Mouse (Mus musculus) midbrain, embryonic 12.5 days (tissue): ENCODE measurements at regions not wholly inside any gene's neighbourhood (a gene's known extent, or its start where the extent isn't known, plus 50 kb on each side); places are given as distances from the start of the nearest gene placed in this dataset.
"Not testable (repeated sequence)": the region's sequence is repeated elsewhere in the genome, so short reads cannot be mapped to it uniquely, and the experiment has no call there.

Experiments used
- ATAC-seq: fragments of 200-750 bp; cut with Nextera tagmentation; 2 replicates; pipeline ENCODE4 v1.8.0; 2017; ENCODE audit warnings: low read depth, moderate TSS enrichment, moderate library complexity; ENCODE audit not compliant: low FRiP score
- H3K27ac ChIP-seq: fragments of 300-500 bp; sonication (generic); replicated peaks from 2 replicates; pipeline ENCODE4 v1.5.1; 2016; ENCODE audit warnings: mild to moderate bottlenecking
- H3K27me3 ChIP-seq: fragments of 300-500 bp; sonication (generic); 2 replicates; pipeline ENCODE4 v1.6.1; 2016; ENCODE audit warnings: mild to moderate bottlenecking
- H3K36me3 ChIP-seq: fragments of 300-500 bp; sonication (generic); 2 replicates; pipeline ENCODE4 v1.6.1; 2016
- H3K4me1 ChIP-seq: fragments of 300-500 bp; sonication (generic); 2 replicates; pipeline ENCODE4 v1.6.1; 2016
- H3K4me2 ChIP-seq: fragments of 300-500 bp; sonication (generic); replicated peaks from 2 replicates; pipeline ENCODE4 v1.6.1; 2016; ENCODE audit warnings: mild to moderate bottlenecking, moderate library complexity
- H3K4me3 ChIP-seq: fragments of 300-500 bp; sonication (generic); 2 replicates; pipeline ENCODE4 v1.5.1; 2016; ENCODE audit warnings: mild to moderate bottlenecking
- H3K9ac ChIP-seq: fragments of 300-500 bp; sonication (generic); replicated peaks from 2 replicates; pipeline ENCODE4 v1.6.1; 2016; ENCODE audit warnings: mild to moderate bottlenecking, moderate library complexity
- H3K9me3 ChIP-seq: fragments of 300-500 bp; sonication (generic); 2 replicates; pipeline ENCODE4 v1.6.1; 2016; ENCODE audit warnings: mild to moderate bottlenecking
- WGBS: fragments of 180-500 bp; shearing (Covaris S2); methylation state at CpG from one replicate; pipeline ENCODE4 v1.1.7; 2016; 5-methylcytosine and 5-hydroxymethylcytosine counted together

DNA sequence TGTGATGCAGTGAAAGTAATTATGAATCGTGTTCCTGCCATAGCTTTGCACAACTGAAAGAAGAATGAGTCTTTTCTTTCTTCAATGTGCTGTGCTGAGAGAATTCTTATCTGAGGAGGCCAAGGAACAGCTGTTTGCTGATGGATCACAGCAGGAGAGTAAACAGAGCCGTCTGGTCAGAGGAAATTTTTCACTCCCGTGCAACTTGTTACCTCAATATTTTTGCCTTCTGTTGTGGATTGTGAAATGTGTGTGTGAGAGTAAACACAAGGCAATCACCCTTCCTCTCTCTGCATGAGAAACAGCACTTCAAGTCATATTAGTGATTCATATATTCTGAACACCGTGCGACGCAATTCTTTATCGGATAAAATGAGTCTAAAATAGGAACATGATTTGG lies 171.9 kb downstream of the Epm2a start:
- no peaks in the 10 kb centered on the region for H3K4me1 ChIP-seq
- no peaks in the 10 kb centered on the region for H3K9me3 ChIP-seq
- 0 out of 2 replicates have a peak, but pooled peaks have one; percentile 38 for ATAC-seq
- WGBS = 64% methylated on average over 7 of the region's 7 CpGs
- H3K27me3 ChIP-seq = no peaks in the 10 kb centered on the region
- H3K4me2 ChIP-seq = no peak overlapping the region
- no peaks in the 10 kb centered on the region for H3K36me3 ChIP-seq
- no peak overlapping the region for H3K9ac ChIP-seq
- H3K4me3 ChIP-seq = no peak overlapping the region
- no peak overlapping the region for H3K27ac ChIP-seq

DNA sequence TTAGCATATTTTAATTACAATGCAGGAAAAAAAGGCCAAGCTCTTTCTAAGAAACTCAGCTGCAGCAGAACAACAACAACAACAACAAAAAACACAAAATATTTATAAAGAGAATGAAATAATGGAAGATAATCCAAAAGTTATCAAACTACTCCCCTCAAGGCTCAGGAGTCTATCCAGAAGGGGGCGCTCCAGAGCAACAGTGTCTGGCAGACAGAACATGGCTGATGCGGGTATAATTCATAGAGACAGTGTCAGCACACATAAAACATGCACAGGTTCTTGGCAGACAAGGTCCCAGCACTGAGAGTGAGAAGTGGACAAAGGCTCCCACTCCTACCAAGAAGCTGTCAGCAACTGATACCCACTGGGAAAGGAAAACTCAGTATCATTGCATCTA lies 173.9 kb downstream of the Epm2a start:
- H3K9ac ChIP-seq = no peak overlapping the region
- whole genome bisulfite sequencing = 61% methylated on average over 2 of the region's 2 CpGs
- H3K27ac ChIP-seq = no peak overlapping the region
- no peaks in the 10 kb centered on the region for H3K4me1 ChIP-seq
- no peak overlapping the region for H3K4me3 ChIP-seq
- H3K4me2 ChIP-seq = no peak overlapping the region
- ATAC-seq = no peak
- no peaks in the 10 kb centered on the region for H3K27me3 ChIP-seq
- H3K9me3 ChIP-seq = no peaks in the 10 kb centered on the region
- no peaks in the 10 kb centered on the region for H3K36me3 ChIP-seq

DNA sequence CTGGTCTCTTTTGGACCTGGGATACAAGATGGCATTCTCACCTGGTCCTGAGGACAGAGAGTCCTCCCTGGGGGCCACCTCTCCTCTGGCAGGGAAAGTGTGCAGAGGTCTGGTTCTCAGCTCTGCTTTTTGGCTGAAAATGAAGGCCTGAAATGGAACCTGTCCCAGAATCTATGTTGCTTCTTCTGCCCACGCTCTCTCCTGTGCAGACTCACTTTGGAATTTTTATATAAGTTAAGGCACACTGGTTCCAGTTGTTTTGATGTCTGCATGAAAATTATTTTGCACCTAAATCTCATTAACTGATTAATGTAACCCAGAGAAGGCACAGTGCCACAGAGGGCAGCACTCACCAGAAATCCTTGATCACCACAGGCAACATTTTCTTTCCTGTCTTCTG lies 188.1 kb downstream of the Epm2a start:
- no peak for ATAC-seq
- WGBS = 87% methylated on average over 1 of the region's 1 CpGs
- H3K9me3 ChIP-seq = no peaks in the 10 kb centered on the region
- H3K27me3 ChIP-seq = no peaks in the 10 kb centered on the region
- H3K4me3 ChIP-seq = no peak overlapping the region
- no peak overlapping the region for H3K27ac ChIP-seq
- no peaks in the 10 kb centered on the region for H3K36me3 ChIP-seq
- no peaks in the 10 kb centered on the region for H3K4me1 ChIP-seq
- no peak overlapping the region for H3K4me2 ChIP-seq
- no peak overlapping the region for H3K9ac ChIP-seq

GRCm38 (mm10) chr10:11555376-11555775 lies 212.2 kb downstream of the Epm2a start:
- H3K9ac ChIP-seq, H3K36me3 ChIP-seq, H3K4me1 ChIP-seq, H3K4me2 ChIP-seq, H3K4me3 ChIP-seq, H3K9me3 ChIP-seq, H3K27me3 ChIP-seq, ATAC-seq, H3K27ac ChIP-seq: not testable (repeated sequence)
- WGBS = 91% methylated on average over 15 of the region's 15 CpGs

- Histone ChIP-seq H3K27ac (no peak overlapping the region), H3K4me1 (no peaks in the 10 kb centered on the region), H3K4me2 (no peak overlapping the region), H3K9ac (no peak overlapping the region), H3K36me3 (no peaks in the 10 kb centered on the region), H3K4me3 (no peak overlapping the region), H3K27me3 (no peaks in the 10 kb centered on the region), H3K9me3 (no peaks in the 10 kb centered on the region)
- ATAC-seq = no peak
- 89% methylated on average over 4 of the region's 4 CpGs for WGBS
Measured at GRCm38 (mm10) chr10:11570523-11571055, 227.4 kb downstream of the Epm2a start.

- no peaks in the 10 kb centered on the region for H3K36me3 ChIP-seq
- no peak overlapping the region for H3K27ac ChIP-seq
- no peaks in the 10 kb centered on the region for H3K27me3 ChIP-seq
- WGBS = 92% methylated on average over 1 of the region's 1 CpGs
- H3K4me2 ChIP-seq = no peak overlapping the region
- H3K4me1 ChIP-seq = no peaks in the 10 kb centered on the region
- no peaks in the 10 kb centered on the region for H3K9me3 ChIP-seq
- H3K9ac ChIP-seq = no peak overlapping the region
- ATAC-seq = no peak
- H3K4me3 ChIP-seq = no peak overlapping the region
Measured at GRCm38 (mm10) chr10:11608451-11608850, 265.2 kb downstream of the Epm2a start.

- not testable (repeated sequence) for H3K9me3 ChIP-seq, ATAC-seq
- 96% methylated on average over 20 of the region's 20 CpGs for WGBS
Measured at GRCm38 (mm10) chr10:11609092-11609491, 265.9 kb downstream of the Epm2a start.

DNA sequence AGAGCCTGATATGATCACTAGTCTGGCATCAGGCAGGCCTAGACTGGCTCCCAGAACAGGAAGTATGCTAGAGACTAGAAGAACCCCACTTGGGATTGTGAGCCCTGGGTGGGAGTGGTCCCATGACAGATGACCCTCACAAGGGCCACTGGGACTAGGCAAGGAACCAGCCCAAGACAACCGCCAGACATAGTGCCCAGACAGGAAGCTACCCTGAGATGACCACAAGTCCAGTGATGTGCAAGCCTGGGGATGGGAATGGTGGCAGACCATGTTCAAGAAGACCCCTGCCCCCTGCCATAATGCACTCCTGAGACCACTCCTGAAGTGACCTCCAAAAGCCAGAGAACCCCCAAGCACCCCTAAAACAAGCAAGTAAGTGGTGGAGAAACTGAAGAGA lies 304.9 kb downstream of the Epm2a start:
- WGBS = 79% methylated on average over 1 of the region's 1 CpGs
- Histone ChIP-seq H3K27ac (no peak overlapping the region), H3K4me3 (no peak overlapping the region), H3K4me1 (no peaks in the 10 kb centered on the region), H3K4me2 (no peak overlapping the region), H3K9ac (no peak overlapping the region), H3K27me3 (no peaks in the 10 kb centered on the region), H3K36me3 (no peaks in the 10 kb centered on the region), H3K9me3 (no peaks in the 10 kb centered on the region)
- no peak for ATAC-seq

More at GRCm38 (mm10) chr10:11609092-11609491, 265.9 kb downstream of the Epm2a start:
- not testable (repeated sequence) for H3K4me1 ChIP-seq, H3K27ac ChIP-seq, H3K4me2 ChIP-seq, H3K36me3 ChIP-seq, H3K4me3 ChIP-seq, H3K27me3 ChIP-seq, H3K9ac ChIP-seq

DNA sequence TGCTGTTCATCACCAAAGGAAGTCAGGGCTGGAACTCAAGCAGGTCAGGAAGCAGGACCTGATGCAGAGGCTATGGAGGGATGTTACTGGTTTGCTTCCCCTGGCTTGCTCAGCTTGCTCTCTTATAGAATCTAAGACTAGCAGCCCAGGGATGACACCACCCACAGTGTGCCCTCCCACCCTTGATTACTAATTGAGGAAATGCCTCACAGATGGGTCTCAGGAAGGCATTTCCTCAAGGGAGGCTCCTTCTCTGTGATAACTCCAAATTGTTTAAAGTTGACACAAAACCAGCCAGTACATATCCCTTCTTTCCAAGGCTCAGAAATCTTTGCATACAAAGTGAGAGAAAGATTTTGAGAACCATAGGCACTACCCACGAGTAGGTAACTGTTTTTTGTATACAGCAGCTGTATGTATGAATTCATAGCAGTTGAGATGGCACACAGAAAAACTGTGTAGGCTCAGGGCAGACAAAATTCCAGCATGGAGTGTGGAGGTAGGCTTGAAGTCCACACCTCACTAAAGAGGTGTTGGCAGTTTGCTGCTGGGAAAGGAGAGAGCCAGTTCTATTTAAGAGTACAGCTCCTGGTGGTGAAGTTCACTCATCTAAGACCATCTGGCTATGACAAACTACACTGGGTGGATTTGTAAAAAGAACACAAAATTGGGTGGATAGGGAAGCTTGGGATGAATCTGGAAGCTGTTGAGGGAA lies 317.0 kb downstream of the Epm2a start:
- no peak overlapping the region for H3K9ac ChIP-seq
- H3K27me3 ChIP-seq = no peaks in the 10 kb centered on the region
- whole genome bisulfite sequencing = 55% methylated on average over 1 of the region's 1 CpGs
- H3K9me3 ChIP-seq = no peaks in the 10 kb centered on the region
- no peaks in the 10 kb centered on the region for H3K4me1 ChIP-seq
- no peak overlapping the region for H3K27ac ChIP-seq
- H3K4me3 ChIP-seq = no peak overlapping the region
- H3K4me2 ChIP-seq = no peak overlapping the region
- ATAC-seq = no peak
- H3K36me3 ChIP-seq = no peaks in the 10 kb centered on the region

DNA sequence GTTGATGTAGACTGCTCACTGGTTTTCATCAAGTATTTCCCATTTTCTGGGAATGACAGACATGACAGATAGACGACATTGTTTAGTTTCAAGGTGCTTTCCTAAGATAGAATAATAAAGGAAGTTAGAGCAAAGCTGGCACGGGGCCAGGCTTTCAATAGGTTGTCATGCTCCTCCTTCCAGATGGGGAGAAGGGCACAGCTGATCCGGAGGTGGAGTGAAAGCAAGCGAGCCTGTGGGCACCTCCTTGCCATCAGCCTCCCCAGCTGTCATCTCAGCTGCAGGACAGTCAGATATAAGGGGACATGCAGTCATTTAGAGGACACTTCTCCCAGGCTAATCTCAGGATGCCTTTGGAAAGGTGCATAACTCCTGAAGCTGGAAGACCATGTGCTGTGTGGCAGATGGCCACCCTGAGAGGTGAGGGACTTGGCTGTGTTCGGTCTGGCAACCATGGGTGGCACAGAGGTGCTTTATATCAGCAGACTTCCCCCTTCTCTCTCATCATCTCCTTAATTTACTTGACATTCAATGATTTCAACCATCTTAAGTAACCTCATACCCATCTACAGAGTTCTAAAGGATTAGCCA lies 318.6 kb downstream of the Epm2a start:
- H3K9ac ChIP-seq = no peak overlapping the region
- no peaks in the 10 kb centered on the region for H3K9me3 ChIP-seq
- 80% methylated on average over 5 of the region's 5 CpGs for WGBS
- no peaks in the 10 kb centered on the region for H3K27me3 ChIP-seq
- H3K4me3 ChIP-seq = no peak overlapping the region
- H3K4me1 ChIP-seq = no peaks in the 10 kb centered on the region
- no peak for ATAC-seq
- no peak overlapping the region for H3K27ac ChIP-seq
- H3K4me2 ChIP-seq = no peak overlapping the region
- no peaks in the 10 kb centered on the region for H3K36me3 ChIP-seq

DNA sequence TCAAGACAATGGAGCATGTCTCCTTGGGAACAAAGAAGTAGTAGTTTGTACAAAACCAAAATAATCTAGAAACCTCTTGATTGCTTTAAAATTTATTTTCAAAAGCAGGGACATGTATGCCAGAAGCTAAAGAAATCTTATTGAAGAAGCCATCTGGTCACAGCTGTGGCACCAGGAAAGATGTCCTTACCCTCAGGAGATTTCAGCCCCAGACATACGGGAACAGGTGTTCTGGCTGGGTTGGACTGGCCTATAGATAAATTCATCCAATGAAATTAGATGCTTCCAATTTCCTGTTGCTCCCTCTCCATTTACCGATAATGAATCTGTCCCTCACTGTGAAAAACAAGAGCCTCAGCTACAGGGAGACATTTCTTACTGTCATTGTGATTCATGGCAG lies 366.5 kb downstream of the Epm2a start:
- Histone ChIP-seq H3K27ac (no peak overlapping the region), H3K4me2 (no peak overlapping the region), H3K27me3 (no peaks in the 10 kb centered on the region), H3K9ac (no peak overlapping the region), H3K4me1 (no peaks in the 10 kb centered on the region), H3K36me3 (no peaks in the 10 kb centered on the region), H3K4me3 (no peak overlapping the region), H3K9me3 (no peaks in the 10 kb centered on the region)
- no peak for ATAC-seq
- WGBS = 84% methylated on average over 2 of the region's 2 CpGs

DNA sequence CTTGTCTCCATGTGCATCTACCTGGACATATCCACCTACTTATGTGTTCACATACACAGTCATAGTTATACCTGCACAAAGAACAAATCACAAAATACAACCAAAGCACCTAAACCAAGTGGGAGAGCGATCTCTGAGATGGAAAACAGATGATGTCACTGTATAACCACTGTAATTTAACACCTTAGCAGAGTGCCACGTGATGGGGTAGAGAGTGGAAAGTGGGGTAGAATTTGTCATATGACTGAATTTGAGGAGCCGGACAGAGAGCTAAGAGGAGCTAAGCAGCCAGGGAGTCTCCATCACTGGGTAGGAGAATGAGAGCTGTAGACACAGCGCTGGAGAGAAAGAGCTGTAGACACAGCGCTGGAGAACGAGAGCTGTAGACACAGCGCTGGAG lies 381.6 kb downstream of the Epm2a start:
- Histone ChIP-seq H3K9ac (no peak overlapping the region), H3K9me3 (no peaks in the 10 kb centered on the region), H3K4me3 (no peak overlapping the region), H3K4me2 (no peak overlapping the region), H3K27me3 (no peaks in the 10 kb centered on the region), H3K27ac (no peak overlapping the region), H3K36me3 (no peaks in the 10 kb centered on the region), H3K4me1 (no peaks in the 10 kb centered on the region)
- no peak for ATAC-seq
- WGBS = 87% methylated on average over 7 of the region's 7 CpGs
